Mouse (Mus musculus): ENCODE measurements around the gene Gm6096. TPM values are rescaled to one million over a fixed set of nuclear protein-coding genes. Genes with fewer than 3 reads are reported as not detected.

The Gm6096 gene
- total RNA-seq, 2 experiments from 2014 or later = not detected

DNA sequence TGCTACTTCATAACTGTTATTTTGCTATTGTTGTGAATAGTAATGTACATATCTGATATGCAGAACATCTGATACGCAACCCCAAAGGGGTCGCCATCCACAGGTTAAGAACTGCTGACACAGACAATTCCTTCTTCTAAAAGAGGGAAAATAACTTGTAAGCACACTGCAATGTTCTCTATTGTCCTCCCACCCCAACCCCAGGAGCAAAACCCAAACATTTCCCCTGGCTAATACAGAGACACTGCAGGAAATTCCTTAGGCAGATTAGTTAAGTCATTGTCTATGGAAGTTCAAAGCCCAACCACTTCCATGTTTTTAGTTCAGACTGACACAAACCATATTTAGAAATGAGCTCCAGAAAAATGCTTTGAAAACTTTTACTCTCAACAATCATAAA, 48.0 kb downstream of the Gm6096 start:
- intact Hi-C loops (cut with DNase I) = no loop called here

More for the DNA sequence above, 48.0 kb downstream of the Gm6096 start:
- no peak for DNase-seq

Other genes with a start within 250 kb of the Gm6096 start
- not detected for gene Scgb2b27, start 237.1 kb upstream of the Gm6096 start, total RNA-seq (2021)
- not detected for gene Scgb1b27, start 229.6 kb upstream of the Gm6096 start, total RNA-seq (2021)
- gene Scgb1b30, start 155.6 kb upstream of the Gm6096 start, total RNA-seq (2021) = not detected
- 10 to 100 TPM; 22.5 to 26.0 TPM for gene Wtip, start 117.8 kb upstream of the Gm6096 start, total RNA-seq (2021)
- gene Uba2, start 81.4 kb upstream of the Gm6096 start, total RNA-seq (2021) = 10 to 100 TPM; 51.0 to 53.5 TPM
- 10 to 100 TPM; 18.9 to 19.4 TPM for gene Pdcd2l, start 54.4 kb upstream of the Gm6096 start, total RNA-seq (2021)
- gene Gpi1, start 20.7 kb upstream of the Gm6096 start, total RNA-seq (2021) = 100 to 1,000 TPM; 556 to 561 TPM
- 100 to 1,000 TPM in 1 of 2 experiments, 10 to 100 TPM in 1; 95.5 to 102 TPM for gene 4931406P16Rik, start 62.5 kb downstream of the Gm6096 start, total RNA-seq (2021)
- 100 to 1,000 TPM in 1 of 2 experiments, 10 to 100 TPM in 1; 87.6 to 102 TPM for gene Lsm14a, start 142.3 kb downstream of the Gm6096 start, total RNA-seq (2021)

Data from heart, postnatal 10 days (tissue).